Mouse (Mus musculus) CD4-positive, CD25-positive, alpha-beta regulatory T cell, adult 2 months (primary cell): ENCODE measurements around the gene Rsl1d1.
A peak's percentile ranks its signal among the peaks of the same experiment; 100 is the strongest.
"Not testable (repeated sequence)": the region's sequence is repeated elsewhere in the genome, so short reads cannot be mapped to it uniquely, and the experiment has no call there.

Experiments
- DNase-seq: peaks from one replicate; pipeline ENCODE4 v3.0.0-alpha.2; 2012; ENCODE audit warnings: low read depth, low spot score

Gene Rsl1d1

DNA sequence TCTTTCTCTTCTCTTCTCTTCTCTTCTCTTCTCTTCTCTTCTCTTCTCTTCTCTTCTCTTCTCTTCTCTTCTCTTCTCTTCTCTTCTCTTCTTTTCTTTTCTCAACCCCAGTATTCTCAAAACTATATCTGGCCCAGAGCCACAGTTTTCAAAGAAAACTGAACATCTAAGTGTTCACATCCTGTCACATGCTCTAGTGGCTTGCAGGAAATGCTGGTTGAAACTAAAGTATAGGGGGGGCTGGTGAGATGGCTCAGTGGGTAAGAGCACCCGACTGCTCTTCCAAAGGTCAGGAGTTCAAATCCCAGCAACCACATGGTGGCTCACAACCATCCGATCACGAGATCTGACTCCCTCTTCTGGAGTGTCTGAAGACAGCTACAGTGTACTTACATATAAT lies 45.4 kb downstream of the Rsl1d1 start:
- DNase-seq, result peak; percentile 83

DNA sequence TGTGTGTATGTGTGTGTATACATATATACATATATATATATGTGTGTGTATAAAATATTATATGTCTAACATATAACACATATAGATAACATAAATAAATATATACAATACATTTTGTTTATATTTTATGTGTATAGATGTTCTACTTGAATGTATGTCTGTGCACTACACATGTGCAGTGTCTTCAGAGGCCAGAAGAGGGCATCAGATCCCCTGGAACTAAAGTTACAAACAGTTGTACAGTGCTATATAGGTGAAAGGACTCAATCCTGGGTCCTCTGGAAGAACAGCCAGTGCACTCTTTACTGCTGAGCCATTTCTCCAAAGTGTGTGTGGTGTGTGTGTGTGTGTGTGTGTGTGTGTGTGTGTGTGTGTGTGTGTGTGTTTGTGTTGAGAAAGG lies 48.6 kb downstream of the Rsl1d1 start:
- DNase-seq, result peak; percentile 25

DNA sequence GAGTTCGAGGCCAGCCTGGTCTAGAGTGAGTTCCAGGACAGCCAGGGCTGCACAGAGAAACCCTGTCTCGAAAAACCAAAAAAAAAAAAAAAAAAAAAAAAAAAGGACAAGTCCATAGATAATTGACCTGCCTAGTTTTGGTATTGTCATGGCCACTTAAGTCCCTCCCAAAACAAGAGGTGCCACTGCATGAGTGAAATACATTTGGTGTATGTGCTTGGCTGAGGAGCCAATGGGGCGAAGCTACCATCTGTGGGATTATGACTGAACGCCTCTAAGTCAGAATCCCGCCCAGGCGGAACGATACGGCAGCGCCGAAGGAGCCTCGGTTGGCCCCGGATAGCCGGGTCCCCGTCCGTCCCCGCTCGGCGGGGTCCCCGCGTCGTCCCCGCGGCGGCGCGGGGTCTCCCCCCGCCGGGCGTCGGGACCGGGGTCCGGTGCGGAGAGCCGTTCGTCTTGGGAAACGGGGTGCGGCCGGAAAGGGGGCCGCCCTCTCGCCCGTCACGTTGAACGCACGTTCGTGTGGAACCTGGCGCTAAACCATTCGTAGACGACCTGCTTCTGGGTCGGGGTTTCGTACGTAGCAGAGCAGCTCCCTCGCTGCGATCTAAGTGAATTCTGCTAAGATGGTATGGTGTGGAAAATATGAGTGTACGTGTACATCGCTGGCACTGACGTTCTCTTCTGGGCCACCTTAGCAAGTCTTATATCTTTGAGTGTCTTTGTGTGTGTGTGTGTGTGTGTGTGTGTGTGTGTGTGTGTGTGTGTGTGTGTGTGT lies 59.2 kb downstream of the Rsl1d1 start:
- DNase-seq, result not testable (repeated sequence)
